Mouse (Mus musculus) small intestine, adult 2 months (tissue): Measurements from ENCODE around the gene Ggnbp2. TPM values are rescaled to one million over a fixed set of nuclear protein-coding genes. Genes with fewer than 3 reads are reported as not detected.
A peak's percentile ranks its signal among the peaks of the same experiment; 100 is the strongest.

ENCODE experiments used
- H3K27ac ChIP-seq: fragments of 200-500 bp; 2 replicates; pipeline ENCODE4 v1.5.1; 2012; ENCODE audit warnings: low read depth, low read length, control low read depth, inconsistent platforms; ENCODE audit not compliant: insufficient read depth
- H3K27me3 ChIP-seq: fragments of 200-500 bp; 2 replicates; pipeline ENCODE4 v1.6.1; 2012; ENCODE audit warnings: mild to moderate bottlenecking, moderate library complexity, low read length, inconsistent platforms; ENCODE audit not compliant: control insufficient read depth, insufficient read depth
- H3K36me3 ChIP-seq: fragments of 200-500 bp; 2 replicates; pipeline ENCODE4 v1.6.1; 2012; ENCODE audit warnings: mild to moderate bottlenecking, low read length, control low read depth, inconsistent platforms; ENCODE audit not compliant: control insufficient read depth, insufficient read depth
- H3K4me1 ChIP-seq: fragments of 200-500 bp; 2 replicates; pipeline ENCODE4 v1.6.1; 2012; ENCODE audit warnings: low read length, inconsistent platforms, mixed read lengths; ENCODE audit not compliant: control insufficient read depth, insufficient read depth, insufficient read length
- H3K4me3 ChIP-seq: fragments of 200-500 bp; 2 replicates; pipeline ENCODE4 v1.5.1; 2012; ENCODE audit warnings: low read depth, mild to moderate bottlenecking, control low read depth, inconsistent platforms, low read length, moderate library complexity
- CTCF ChIP-seq: fragments of 200-500 bp; IDR thresholded peaks from 2 replicates; pipeline ENCODE4 v1.5.1; 2012; ENCODE audit warnings: low read depth, mild to moderate bottlenecking, control low read depth, inconsistent platforms, low read length, moderate library complexity, mixed read lengths; ENCODE audit not compliant: insufficient replicate concordance, insufficient read length; ENCODE audit errors: extremely low read depth
- POLR2A ChIP-seq: fragments of 200-500 bp; IDR thresholded peaks from 2 replicates; pipeline ENCODE4 v1.6.1; 2012; ENCODE audit warnings: low read depth, mild to moderate bottlenecking, control low read depth, inconsistent platforms, low read length, moderate library complexity
- WGBS: fragments of 180-500 bp; shearing (Covaris S2); methylation state at CpG from one replicate; pipeline ENCODE4 v1.1.7; 2018; 5-methylcytosine and 5-hydroxymethylcytosine counted together
- polyA plus RNA-seq: library from polyadenylated mRNA; depleted of rRNA; stranded (reverse); fragments of >200 nt; gene quantifications from 2 replicates; pipeline ENCODE4 v1.2.3, GENCODE M21; 2012

Gene Ggnbp2
- polyA plus RNA-seq, 1 experiment = 29.2 TPM

DNA sequence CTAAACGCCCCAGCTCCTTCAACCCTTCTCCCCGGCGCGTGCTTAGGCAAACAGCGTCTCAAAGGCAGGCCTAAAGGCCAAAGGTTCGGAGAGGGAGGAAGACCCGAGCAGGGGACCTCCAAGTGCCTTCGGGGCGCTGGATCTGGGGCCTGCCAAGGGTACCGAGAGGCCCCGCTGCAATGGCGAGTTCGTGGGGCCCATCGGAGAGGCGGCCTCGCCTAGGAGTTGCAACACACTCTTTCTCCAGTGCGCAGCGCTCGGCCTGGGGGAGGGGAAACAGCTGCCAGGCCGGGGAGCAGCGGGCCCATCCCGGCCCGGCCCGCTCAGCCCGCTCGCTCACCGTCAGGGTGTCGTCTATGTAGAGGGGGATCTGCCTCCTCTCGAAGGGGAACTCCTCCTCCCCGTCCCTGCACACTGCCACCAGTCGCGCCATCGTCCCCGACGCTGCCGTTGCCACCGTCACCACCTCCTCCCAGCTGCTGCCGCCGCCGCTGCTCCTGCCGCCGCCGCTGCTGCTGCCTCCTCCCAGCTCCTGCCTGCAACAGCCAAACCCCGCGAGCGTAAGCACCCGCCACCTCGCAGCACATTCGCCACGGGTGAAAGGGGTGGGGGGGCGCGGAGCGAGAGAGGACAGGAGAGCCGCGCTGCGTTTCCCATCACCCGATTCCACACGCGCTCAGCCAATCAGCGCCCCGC lies 932 bp downstream of the Ggnbp2 start:
- WGBS = under 1% methylated on average over 61 of the region's 61 CpGs
- peaks cover 6% of the 10 kb centered on the region; the same call in 1 of the 2 replicates for H3K36me3 ChIP-seq
- peak overlapping the region; percentile 88 for H3K4me3 ChIP-seq
- peak; percentile 62 for TF ChIP-seq POLR2A
- TF ChIP-seq CTCF = no peak
- no peaks in the 10 kb centered on the region for H3K27me3 ChIP-seq
- H3K27ac ChIP-seq = peak overlapping the region; percentile 95
- peaks cover 2% of the 10 kb centered on the region; the same call in 1 of the 2 replicates for H3K4me1 ChIP-seq

DNA sequence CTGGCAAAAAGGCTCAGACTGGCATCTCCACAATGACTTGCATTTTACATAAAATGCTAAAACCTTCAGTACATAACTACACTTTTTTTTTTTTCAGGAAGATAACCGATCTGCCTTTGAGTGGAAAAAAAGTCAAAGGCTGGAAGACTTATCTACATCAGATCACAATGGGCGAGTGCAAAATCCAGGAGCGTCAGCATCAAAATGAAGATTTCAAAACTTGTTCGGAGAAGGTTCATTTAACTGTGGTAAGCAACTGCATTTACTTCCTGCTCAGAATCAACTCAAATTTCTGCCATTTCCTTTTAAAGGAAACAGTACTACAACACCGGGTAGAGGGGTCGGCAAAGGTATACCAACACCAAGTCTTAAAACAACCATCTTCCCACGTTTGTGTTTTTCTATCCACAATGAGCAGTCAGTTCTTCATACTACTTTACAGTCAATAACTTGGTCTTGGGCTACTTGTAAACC lies 1.8 kb downstream of the Ggnbp2 start:
- under 1% methylated on average over 7 of the region's 7 CpGs for WGBS
- Histone ChIP-seq H3K27ac (peak overlapping the region; percentile 95), H3K36me3 (peaks cover 10% of the 10 kb centered on the region; the same call in 1 of the 2 replicates), H3K4me3 (no peak overlapping the region; the same call in 1 of the 2 replicates), H3K27me3 (no peaks in the 10 kb centered on the region), H3K4me1 (peaks cover 2% of the 10 kb centered on the region; the same call in 1 of the 2 replicates)
- TF ChIP-seq CTCF (no peak), POLR2A (no peak)

DNA sequence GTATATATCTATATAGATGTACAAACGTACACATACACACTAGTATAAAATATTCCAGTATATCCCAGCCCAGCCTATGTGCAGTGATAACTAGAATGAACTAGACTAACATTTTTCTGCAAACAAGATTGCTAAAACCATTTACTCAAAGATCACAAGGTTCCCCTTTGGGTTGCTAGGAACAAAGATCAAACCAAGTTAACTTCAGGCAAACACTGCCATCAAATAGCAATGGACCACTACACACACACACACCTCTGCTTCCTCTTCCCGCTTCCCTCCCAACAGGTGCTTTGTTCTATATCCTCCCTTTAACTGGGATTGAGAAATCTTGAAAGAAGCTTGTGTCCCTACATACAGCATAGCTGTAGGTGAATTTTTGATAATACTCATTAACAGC lies 3.0 kb downstream of the Ggnbp2 start:
- Histone ChIP-seq H3K36me3 (peaks cover 15% of the 10 kb centered on the region; the same call in 1 of the 2 replicates), H3K27ac (no peak overlapping the region), H3K4me3 (no peak overlapping the region), H3K4me1 (peaks cover 2% of the 10 kb centered on the region; the same call in 1 of the 2 replicates), H3K27me3 (no peaks in the 10 kb centered on the region)
- WGBS = 42% methylated on average over 2 of the region's 2 CpGs
- no peak for TF ChIP-seq CTCF
- TF ChIP-seq POLR2A = no peak

- Histone ChIP-seq H3K36me3 (peaks cover 23% of the 10 kb centered on the region), H3K27me3 (no peaks in the 10 kb centered on the region), H3K4me3 (no peak overlapping the region), H3K27ac (no peak overlapping the region), H3K4me1 (peaks cover 2% of the 10 kb centered on the region; the same call in 1 of the 2 replicates)
- WGBS = 20% methylated on average over 2 of the region's 2 CpGs
- TF ChIP-seq CTCF = no peak
- TF ChIP-seq POLR2A = no peak
Observed at GRCm38 (mm10) chr11:84865268-84865667, 5.3 kb downstream of the Ggnbp2 start.

GRCm38 (mm10) chr11:84855285-84855684 lies 15.3 kb downstream of the Ggnbp2 start:
- H3K27ac ChIP-seq = no peak overlapping the region
- no peaks in the 10 kb centered on the region for H3K27me3 ChIP-seq
- H3K36me3 ChIP-seq = peaks cover 54% of the 10 kb centered on the region
- H3K4me3 ChIP-seq = no peak overlapping the region
- TF ChIP-seq POLR2A (no peak), CTCF (no peak)
- no peaks in the 10 kb centered on the region for H3K4me1 ChIP-seq
- WGBS = 92% methylated on average over 6 of the region's 6 CpGs

GRCm38 (mm10) chr11:84847475-84848090 lies 23.0 kb downstream of the Ggnbp2 start:
- H3K4me3 ChIP-seq = no peak overlapping the region
- peaks cover 58% of the 10 kb centered on the region for H3K36me3 ChIP-seq
- TF ChIP-seq POLR2A (no peak), CTCF (no peak)
- WGBS = 76% methylated on average over 7 of the region's 7 CpGs
- no peaks in the 10 kb centered on the region for H3K27me3 ChIP-seq
- H3K4me1 ChIP-seq = no peaks in the 10 kb centered on the region
- H3K27ac ChIP-seq = no peak overlapping the region

DNA sequence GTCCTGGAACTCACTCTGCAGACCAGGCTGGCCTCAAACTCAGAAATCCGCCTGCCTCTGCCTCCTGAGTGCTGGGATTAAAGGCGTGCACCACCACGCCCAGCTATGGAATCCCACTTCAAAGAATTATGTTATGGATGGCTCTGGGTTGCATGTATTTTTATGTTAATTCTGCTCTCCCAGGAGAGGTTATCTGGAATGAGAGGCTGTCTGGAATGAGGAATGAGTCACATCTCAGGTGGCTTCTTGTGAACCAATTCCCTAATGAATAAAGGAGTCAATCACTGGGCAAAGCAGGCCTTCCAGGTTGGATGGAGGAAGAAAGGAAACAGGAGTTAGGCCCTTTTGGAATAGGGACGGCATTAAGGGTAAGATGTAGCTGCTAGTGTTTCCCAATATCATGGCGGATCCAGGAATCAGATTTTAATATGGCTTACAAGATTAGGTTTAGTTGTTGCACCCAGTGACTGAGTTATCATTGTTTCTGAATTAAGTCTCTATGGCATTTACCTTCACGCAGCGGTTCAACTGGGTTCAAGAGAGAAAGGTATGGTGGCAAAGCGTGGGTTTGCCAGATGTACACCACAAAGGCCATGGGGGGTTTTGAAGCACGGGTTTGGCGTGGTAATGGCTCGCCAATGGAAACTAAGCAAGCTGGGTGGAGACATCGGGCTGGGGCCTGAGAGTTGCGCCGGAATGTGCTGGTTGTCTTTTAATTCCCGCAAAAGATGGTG lies 23.7 kb downstream of the Ggnbp2 start:
- H3K27ac ChIP-seq = no peak overlapping the region
- peaks cover 58% of the 10 kb centered on the region for H3K36me3 ChIP-seq
- WGBS = 94% methylated on average over 15 of the region's 15 CpGs
- no peaks in the 10 kb centered on the region for H3K4me1 ChIP-seq
- no peaks in the 10 kb centered on the region for H3K27me3 ChIP-seq
- no peak for TF ChIP-seq CTCF
- TF ChIP-seq POLR2A = no peak
- H3K4me3 ChIP-seq = no peak overlapping the region
